In genomic region chr3:105453214-105453950, GRCm38 (mm10) we compare ENCODE assay signal across 9 mouse cellular contexts. TPM values are rescaled to one million over a fixed set of nuclear protein-coding genes. Genes with fewer than 3 reads are reported as not detected.
DNase-seq lines count a peak whose midpoint lies in the region; ATAC-seq and TF ChIP-seq lines count a peak whose summit lies in the region.
"Had no signal": no experiment of that assay in that cellular context is flagged by ENCODE, and none has a peak within 500 bp of the region (broad histone marks: within the 10 kb centered on the region; RNA-seq: fewer than 3 reads in every experiment).

No protein-coding gene starts in this region.

- H3K4me3 ChIP-seq in liver, embryonic 11.5 days (ENCODE audit: low read depth, low read length) = peak overlapping the region; percentile 54; the same call in 1 of the 2 replicates
- peak overlapping the region; percentile 78 for H3K4me3 ChIP-seq in forebrain, embryonic 13.5 days
- peak overlapping the region; percentile 62 for H3K4me3 ChIP-seq in intestine, postnatal 0 days (ENCODE audit: low read depth, low read length)
- peak overlapping the region; percentile 71 for H3K4me3 ChIP-seq in neural tube, embryonic 14.5 days (ENCODE audit: low read depth, low read length)

- ATAC-seq in liver, embryonic 11.5 days (replicated peaks; ENCODE audit: low FRiP score) = no peak
- no peak for ATAC-seq in forebrain, embryonic 13.5 days
- ATAC-seq in intestine, postnatal 0 days = no peak
- no peak for ATAC-seq in neural tube, embryonic 14.5 days (ENCODE audit: low read depth)
- no peak for ATAC-seq in granulocyte monocyte progenitor cell, adult 5-6 weeks (replicated peaks; ENCODE audit: poor library complexity, severe bottlenecking)

- 9% methylated on average over 19 of the region's 19 CpGs for WGBS in liver, embryonic 11.5 days
- WGBS in forebrain, embryonic 13.5 days = 2% methylated on average over 19 of the region's 19 CpGs
- WGBS in intestine, postnatal 0 days = 1% methylated on average over 19 of the region's 19 CpGs
- 4% methylated on average over 19 of the region's 19 CpGs for WGBS in neural tube, embryonic 14.5 days

- no peak for DNase-seq in liver, embryonic 11.5 days (ENCODE audit: low spot score)
- DNase-seq in liver = no peak
- DNase-seq in ovary, adult 18-20 months (ENCODE audit: low spot score) = no peak
- no peak for DNase-seq in thymus, postnatal 36 days

- H3K9ac ChIP-seq in liver, embryonic 11.5 days (ENCODE audit: low read depth, low read length) = no peak overlapping the region
- peak overlapping the region; percentile 88 for H3K9ac ChIP-seq in forebrain, embryonic 13.5 days
- H3K9ac ChIP-seq in intestine, postnatal 0 days (ENCODE audit: low read depth, low read length) = no peak overlapping the region
- peak overlapping the region; percentile 82; the same call in 1 of the 2 replicates for H3K9ac ChIP-seq in neural tube, embryonic 14.5 days (replicated peaks; ENCODE audit: low read depth, low read length)

- no peak for TF ChIP-seq CTCF in intestine, postnatal 0 days (IDR thresholded peaks at IDR 0.05; ENCODE audit: low read depth)

- no peaks in the 10 kb centered on the region for H3K36me3 ChIP-seq in liver, embryonic 11.5 days (ENCODE audit: control insufficient read depth, insufficient read depth, low read length)
- H3K36me3 ChIP-seq in forebrain, embryonic 13.5 days (ENCODE audit: poor library complexity, severe bottlenecking) = no peaks in the 10 kb centered on the region
- H3K36me3 ChIP-seq in intestine, postnatal 0 days (ENCODE audit: control insufficient read depth, insufficient read depth) = no peaks in the 10 kb centered on the region
- no peaks in the 10 kb centered on the region for H3K36me3 ChIP-seq in neural tube, embryonic 14.5 days (ENCODE audit: control insufficient read depth, insufficient read depth, low read length)

- H3K4me2 ChIP-seq in liver, embryonic 11.5 days = peak overlapping the region; percentile 85
- H3K4me2 ChIP-seq in forebrain, embryonic 13.5 days = peak overlapping the region; percentile 97
- peak overlapping the region; percentile 97 for H3K4me2 ChIP-seq in intestine, postnatal 0 days (replicated peaks; ENCODE audit: low read depth)
- H3K4me2 ChIP-seq in neural tube, embryonic 14.5 days (ENCODE audit: low read depth, low read length) = peak overlapping the region; percentile 94

- H3K27me3 ChIP-seq in liver, embryonic 11.5 days (replicated peaks; ENCODE audit: control insufficient read depth, insufficient read depth, low read length) = peaks cover 64% of the 10 kb centered on the region
- peaks cover 25% of the 10 kb centered on the region for H3K27me3 ChIP-seq in forebrain, embryonic 13.5 days
- H3K27me3 ChIP-seq in intestine, postnatal 0 days (replicated peaks; ENCODE audit: control insufficient read depth, insufficient read depth, low read length) = peaks cover 42% of the 10 kb centered on the region
- H3K27me3 ChIP-seq in neural tube, embryonic 14.5 days (ENCODE audit: control insufficient read depth, insufficient read depth, low read length) = no peaks in the 10 kb centered on the region

- H3K9me3 ChIP-seq in liver, embryonic 11.5 days (ENCODE audit: control insufficient read depth, low read length) = no peaks in the 10 kb centered on the region
- H3K9me3 ChIP-seq in forebrain, embryonic 13.5 days (replicated peaks) = no peaks in the 10 kb centered on the region
- H3K9me3 ChIP-seq in intestine, postnatal 0 days (ENCODE audit: control insufficient read depth) = no peaks in the 10 kb centered on the region
- H3K9me3 ChIP-seq in neural tube, embryonic 14.5 days (ENCODE audit: control insufficient read depth, low read length) = no peaks in the 10 kb centered on the region
- H3K9me3 ChIP-seq: megakaryocyte, embryonic 14.5 days had no signal

- peaks cover 6% of the 10 kb centered on the region; the same call in 1 of the 2 replicates for H3K4me1 ChIP-seq in liver, embryonic 11.5 days (replicated peaks; ENCODE audit: control insufficient read depth, insufficient read depth, low read length)
- peaks cover 38% of the 10 kb centered on the region for H3K4me1 ChIP-seq in forebrain, embryonic 13.5 days
- peaks cover 4% of the 10 kb centered on the region; the same call in 1 of the 2 replicates for H3K4me1 ChIP-seq in intestine, postnatal 0 days (replicated peaks; ENCODE audit: control insufficient read depth, insufficient read depth, low read length)
- peaks cover 14% of the 10 kb centered on the region; the same call in 1 of the 2 replicates for H3K4me1 ChIP-seq in neural tube, embryonic 14.5 days (ENCODE audit: control insufficient read depth, insufficient read depth, low read length)

- H3K27ac ChIP-seq in liver, embryonic 11.5 days (ENCODE audit: low read depth, low read length) = no peak overlapping the region
- H3K27ac ChIP-seq in forebrain, embryonic 13.5 days = no peak overlapping the region
- no peak overlapping the region for H3K27ac ChIP-seq in intestine, postnatal 0 days (ENCODE audit: low read depth, low read length)
- H3K27ac ChIP-seq in neural tube, embryonic 14.5 days (ENCODE audit: low read depth, low read length) = peak overlapping the region; percentile 64; the same call in 1 of the 2 replicates

RNA-seq across cellular contexts. Expression of gene Kcnd3, which starts 1.3 kb away (rescaled TPM):
- polyA plus RNA-seq in liver, embryonic 11.5 days (2014; fragmentation: Nextera tagmentation; extraction: Ambion mirVana) = 0.22 and 0.37 TPM in 2 replicates
- polyA plus RNA-seq in forebrain, embryonic 13.5 days (2015; fragmentation: Nextera tagmentation; extraction: Ambion mirVana) = 5.3 and 5.6 TPM in 2 replicates
- polyA plus RNA-seq in intestine, postnatal 0 days (2015; fragmentation: Nextera tagmentation; extraction: Ambion mirVana) = 1.1 TPM in 2 replicates
- polyA plus RNA-seq in neural tube, embryonic 14.5 days (2014; fragmentation: Nextera tagmentation; extraction: Ambion mirVana) = 9.5 and 11.6 TPM in 2 replicates
- total RNA-seq in granulocyte monocyte progenitor cell, adult 5-6 weeks (2014; fragmentation: Nextera tagmentation) = not detected in 2 replicates
- total RNA-seq in granulocyte monocyte progenitor cell, adult 5-6 weeks (2017) = not detected in 2 replicates

Comparison
In these comparisons a context has a peak if more than half of its experiments do, and no peak if none do; other contexts are left out.
1. H3K9ac ChIP-seq: peak in forebrain, embryonic 13.5 days (single experiment) and neural tube, embryonic 14.5 days (single experiment); none in liver, embryonic 11.5 days (single experiment) and intestine, postnatal 0 days (single experiment).
2. Peak in every context shown above with its lines, with median percentiles within 50 percentile points of each other: H3K4me2 ChIP-seq and H3K4me3 ChIP-seq.